ENCODE assay signal across 17 mouse cellular contexts in the genomic region with DNA sequence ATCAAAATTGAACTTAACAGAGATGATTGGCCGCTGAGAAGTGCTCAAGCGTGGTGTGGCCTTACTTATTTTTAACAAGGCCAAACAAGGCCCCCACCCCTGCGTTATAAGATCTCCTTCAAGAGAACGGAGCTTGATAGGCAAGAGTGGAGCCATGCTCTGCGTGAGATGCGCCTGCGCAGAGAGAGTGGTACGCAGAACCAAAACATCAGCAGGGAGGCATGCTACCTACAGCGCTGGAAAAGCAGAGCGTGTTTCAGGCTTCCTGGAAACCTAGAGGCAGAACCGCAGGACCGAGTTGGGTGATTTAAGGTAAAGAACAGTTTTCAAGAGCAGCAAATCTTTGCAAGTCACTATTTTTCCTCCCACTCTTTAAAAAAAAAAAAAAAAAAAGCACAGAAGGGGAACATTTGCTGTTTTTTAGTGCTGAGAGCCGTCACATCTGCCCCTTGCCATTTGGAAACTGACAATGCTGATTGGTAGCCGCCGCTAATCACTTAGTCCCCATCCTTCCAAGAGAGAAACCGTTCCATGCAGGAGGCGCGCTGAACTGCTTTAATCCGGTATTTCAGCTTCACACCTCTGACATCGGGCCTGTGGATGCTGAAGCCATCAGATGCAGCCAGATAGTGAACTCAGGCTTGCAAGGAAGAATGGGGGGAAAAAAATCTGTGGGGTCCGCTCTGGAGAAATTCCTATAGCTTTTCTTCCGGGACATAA. TPM values are rescaled to one million over a fixed set of nuclear protein-coding genes. Genes with fewer than 3 reads are reported as not detected.
DNase-seq lines count a peak whose midpoint lies in the region; ATAC-seq lines count a peak whose summit lies in the region.
"Had no signal": no experiment of that assay in that cellular context is flagged by ENCODE, and none has a peak within 500 bp of the region (broad histone marks: within the 10 kb centered on the region; RNA-seq: fewer than 3 reads in every experiment).

No protein-coding gene starts in this region.

- H3K9ac ChIP-seq in heart, embryonic 11.5 days (ENCODE audit: low read depth, low read length) = no peak overlapping the region
- no peak overlapping the region for H3K9ac ChIP-seq in hindbrain, embryonic 15.5 days
- H3K9ac ChIP-seq: lung, embryonic 14.5 days had no signal

- peaks cover 13% of the 10 kb centered on the region; the same call in 1 of the 2 replicates for H3K27me3 ChIP-seq in heart, embryonic 11.5 days (ENCODE audit: control insufficient read depth, insufficient read depth, low read length)
- H3K27me3 ChIP-seq in hindbrain, embryonic 15.5 days = peaks cover 29% of the 10 kb centered on the region

- H3K9me3 ChIP-seq in heart, embryonic 11.5 days (replicated peaks; ENCODE audit: control insufficient read depth, low read length) = no peaks in the 10 kb centered on the region
- no peaks in the 10 kb centered on the region for H3K9me3 ChIP-seq in hindbrain, embryonic 15.5 days

- peak overlapping the region; percentile 39 for H3K4me2 ChIP-seq in heart, embryonic 11.5 days
- peak overlapping the region; percentile 41 for H3K4me2 ChIP-seq in hindbrain, embryonic 15.5 days
- H3K4me2 ChIP-seq: lung, embryonic 14.5 days had no signal

- no peak overlapping the region for H3K27ac ChIP-seq in heart, embryonic 11.5 days (ENCODE audit: low read depth, low read length)
- H3K27ac ChIP-seq in hindbrain, embryonic 15.5 days (replicated peaks) = no peak overlapping the region

- H3K4me1 ChIP-seq in heart, embryonic 11.5 days (ENCODE audit: control insufficient read depth, insufficient read depth, low read length) = no peaks in the 10 kb centered on the region
- 0 out of 2 replicates have a peak, but pooled peaks cover 5% of the 10 kb centered on the region for H3K4me1 ChIP-seq in hindbrain, embryonic 15.5 days (replicated peaks)

- 16% methylated on average over 22 of the region's 22 CpGs for WGBS in heart, embryonic 11.5 days (ENCODE audit: insufficient replicate concordance)
- 33% methylated on average over 22 of the region's 22 CpGs for WGBS in hindbrain, embryonic 15.5 days

- no peaks in the 10 kb centered on the region for H3K36me3 ChIP-seq in heart, embryonic 11.5 days (ENCODE audit: control insufficient read depth, insufficient read depth, low read length)
- H3K36me3 ChIP-seq in hindbrain, embryonic 15.5 days = no peaks in the 10 kb centered on the region

- no peak for DNase-seq in heart, adult 9 months (ENCODE audit: low spot score in 2 of 2)
- DNase-seq in retina, postnatal 1 day = peak; percentile 27
- DNase-seq in retina, embryonic 14.5 days (ENCODE audit: low spot score) = no peak
- peak; percentile 27 for DNase-seq in telencephalon, adult 2 months (ENCODE audit: low read depth, low spot score)
- DNase-seq in kidney, adult 11 months = no peak
- no peak for DNase-seq in cerebellum, adult 11 months
- DNase-seq: cerebellum, postnatal 36 days; gastrocnemius, postnatal 10 days; kidney, adult 18-20 months; lung, embryonic 14.5 days; thymus, postnatal 14 days had no signal

- no peak overlapping the region for H3K4me3 ChIP-seq in heart, embryonic 11.5 days (ENCODE audit: low read depth, low read length)
- H3K4me3 ChIP-seq in hindbrain, embryonic 15.5 days = peak overlapping the region; percentile 9; the same call in 1 of the 2 replicates
- H3K4me3 ChIP-seq: erythroblast, embryonic 14.5 days had no signal

- ATAC-seq in heart, embryonic 11.5 days (replicated peaks; ENCODE audit: insufficient number of reproducible peaks, low FRiP score, low TSS enrichment) = no peak
- no peak for ATAC-seq in hindbrain, embryonic 15.5 days (ENCODE audit: low FRiP score, low read depth)

RNA-seq across cellular contexts. Expression of a gene that starts 21.9 kb away (rescaled TPM):
- polyA plus RNA-seq in heart, embryonic 11.5 days (2014; fragmentation: Nextera tagmentation; extraction: Ambion mirVana) = 0.10 TPM in 1 of 2 replicates, not detected in the other
- not detected in 2 replicates for polyA plus RNA-seq in hindbrain, embryonic 15.5 days (2015; fragmentation: Nextera tagmentation; extraction: Ambion mirVana)
- polyA plus RNA-seq: C2C12; heart, postnatal 0 days; limb, embryonic 14.5 days; lung, embryonic 14.5 days had no signal

Comparison
In these comparisons a context has a peak if more than half of its experiments do, and no peak if none do; other contexts are left out.
1. DNase-seq: peak in retina, postnatal 1 day (single experiment) and telencephalon, adult 2 months (single experiment); none in heart, adult 9 months (0 of 2), retina, embryonic 14.5 days (single experiment), kidney, adult 11 months (single experiment) and cerebellum, adult 11 months (single experiment).